Mouse (Mus musculus) ES-Bruce4 (cell line): Measurements from ENCODE around the gene Gpr179. TPM values are rescaled to one million over a fixed set of nuclear protein-coding genes. Genes with fewer than 3 reads are reported as not detected.

Experiments
- H3K27ac ChIP-seq: 2 replicates; pipeline ENCODE4 v1.5.1; 2012; ENCODE audit warnings: low read length, inconsistent platforms; ENCODE audit not compliant: insufficient read depth
- H3K27me3 ChIP-seq: 2 replicates; pipeline ENCODE4 v1.6.1; 2012; ENCODE audit warnings: mild to moderate bottlenecking, low read length, inconsistent platforms; ENCODE audit not compliant: control insufficient read depth, poor library complexity, insufficient read depth, severe bottlenecking
- H3K36me3 ChIP-seq: 2 replicates; pipeline ENCODE4 v1.6.1; 2012; ENCODE audit warnings: inconsistent platforms, mild to moderate bottlenecking, low read length, moderate library complexity; ENCODE audit not compliant: control insufficient read depth, poor library complexity, insufficient read depth, severe bottlenecking
- H3K4me1 ChIP-seq: one replicate; pipeline ENCODE4 v1.8.1; 2011; ENCODE audit warnings: low read length; ENCODE audit not compliant: control insufficient read depth, insufficient read depth
- H3K4me3 ChIP-seq: 2 replicates; pipeline ENCODE4 v1.5.1; 2011; ENCODE audit warnings: low read depth, mild to moderate bottlenecking, low read length
- H3K9ac ChIP-seq: 2 replicates; pipeline ENCODE4 v1.6.1; 2012; ENCODE audit warnings: low read depth, mild to moderate bottlenecking, inconsistent platforms; ENCODE audit not compliant: poor library complexity, severe bottlenecking
- H3K9me3 ChIP-seq: replicated peaks from 2 replicates; pipeline ENCODE4 v1.6.1; 2012; ENCODE audit warnings: mild to moderate bottlenecking, low read length, inconsistent platforms; ENCODE audit not compliant: control insufficient read depth, poor library complexity, insufficient read depth, severe bottlenecking
- EP300 ChIP-seq: IDR thresholded peaks from 2 replicates; pipeline ENCODE4 v1.6.1; 2011; ENCODE audit warnings: low read depth, low read length; ENCODE audit not compliant: insufficient read depth
- POLR2A ChIP-seq: IDR thresholded peaks from one replicate; pipeline ENCODE4 v1.8.1; 2011; ENCODE audit warnings: low read length; ENCODE audit not compliant: insufficient read depth
- polyA plus RNA-seq: library from polyadenylated mRNA; stranded (reverse); fragments of >200 nt; gene quantifications from 2 replicates; pipeline ENCODE4 v1.2.4, GENCODE M21; 2011; ENCODE audit warnings: low read depth; ENCODE audit not compliant: missing spikeins, insufficient read depth, insufficient read length

The Gpr179 gene
- polyA plus RNA-seq, 1 experiment: 0.24 TPM

- H3K27ac ChIP-seq: peak overlapping the region; percentile 99
- H3K27me3 ChIP-seq: no peaks in the 10 kb centered on the region
- peak overlapping the region; percentile 52 for H3K4me3 ChIP-seq
- no peaks in the 10 kb centered on the region for H3K9me3 ChIP-seq
- no peak for TF ChIP-seq POLR2A
- TF ChIP-seq EP300: peak; percentile 84
- H3K36me3 ChIP-seq: no peaks in the 10 kb centered on the region
- H3K4me1 ChIP-seq: peaks cover 2% of the 10 kb centered on the region
- H3K9ac ChIP-seq: peak overlapping the region; percentile 87
Observed at GRCm38 (mm10) chr11:97282179-97282578, 69.7 kb downstream of the Gpr179 start.

Other genes with a start within 250 kb of the Gpr179 start
- gene Tbx21, start 236.7 kb downstream of the Gpr179 start, polyA plus RNA-seq: 0.24 TPM in 1 of 2 replicates, not detected in the other
- 5.4 and 6.1 TPM in 2 replicates for gene Tbkbp1, start 200.6 kb downstream of the Gpr179 start, polyA plus RNA-seq
- 316 and 345 TPM in 2 replicates for gene Kpnb1, start 164.2 kb downstream of the Gpr179 start, polyA plus RNA-seq
- gene Npepps, start 71.4 kb downstream of the Gpr179 start, polyA plus RNA-seq: 213 and 223 TPM in 2 replicates
- gene Mrpl45, start 36.4 kb downstream of the Gpr179 start, polyA plus RNA-seq: 92.7 and 103 TPM in 2 replicates
- gene Socs7, start 10.5 kb upstream of the Gpr179 start, polyA plus RNA-seq: 21.1 and 25.5 TPM in 2 replicates
- gene Arhgap23, start 63.5 kb upstream of the Gpr179 start, polyA plus RNA-seq: 30.3 and 32.5 TPM in 2 replicates
- not detected in 2 replicates for gene 4933428G20Rik, start 148.3 kb upstream of the Gpr179 start, polyA plus RNA-seq
- 7.7 and 8.3 TPM in 2 replicates for gene Srcin1, start 224.1 kb upstream of the Gpr179 start, polyA plus RNA-seq